Mouse (Mus musculus): ENCODE results near the gene Smoc2.

DNA sequence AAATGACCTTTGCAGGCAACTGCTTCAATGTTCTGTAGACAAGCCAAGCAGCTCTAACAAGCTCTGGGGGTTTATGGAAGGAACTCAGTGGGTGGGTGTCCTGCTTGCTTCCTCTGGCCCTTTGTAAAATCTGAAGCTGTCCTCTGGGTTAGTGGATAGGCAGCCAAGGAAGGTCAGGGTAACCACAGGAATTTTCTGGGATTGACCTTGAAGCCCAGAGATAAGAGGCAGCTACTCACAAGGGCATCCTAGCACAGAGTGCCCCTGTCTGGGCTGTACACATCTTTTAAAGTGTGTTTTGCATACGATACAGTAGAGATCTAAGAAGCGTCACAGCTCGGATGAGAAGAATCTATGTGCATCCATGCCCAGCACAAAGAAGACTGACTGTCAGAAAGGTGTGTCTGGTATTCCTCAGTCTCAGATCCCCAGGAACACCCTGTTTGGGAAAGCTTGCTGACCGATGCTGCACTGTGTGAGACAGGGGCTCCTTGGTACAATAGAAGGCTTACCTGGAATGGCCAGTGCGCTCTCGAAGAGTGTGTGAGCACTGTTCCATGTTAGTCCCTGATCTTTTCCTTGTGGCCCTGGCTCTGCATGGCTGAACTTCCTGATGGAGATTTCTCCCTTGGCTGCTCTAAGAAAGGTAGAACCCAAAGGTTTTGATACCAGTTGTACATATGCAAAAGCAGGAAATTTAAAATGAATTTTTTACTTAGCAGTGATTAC, 69.9 kb downstream of the Smoc2 start:
- TF ChIP-seq POLR2A (IDR thresholded peaks at IDR 0.05; ENCODE audit: extremely low read depth, insufficient read depth, low read length) (no peak), CTCF (IDR thresholded peaks at IDR 0.05; ENCODE audit: extremely low read depth, insufficient read depth, low read length) (no peak)
